Mouse (Mus musculus): ENCODE data around the gene Lmnb2. TPM values are rescaled to one million over a fixed set of nuclear protein-coding genes. Genes with fewer than 3 reads are reported as not detected.
A peak's percentile ranks its signal among the peaks of the same experiment; 100 is the strongest.

Lmnb2 gene
- polyA plus RNA-seq, 2 experiments from 2014 or later: 2.8 to 4.5 TPM

GRCm38 (mm10) chr10:80944231-80944630, 26.2 kb upstream of the Lmnb2 start:
- no peak for ATAC-seq

- no peak for ATAC-seq
These were observed 25.7 kb upstream of the Lmnb2 start for GRCm38 (mm10) chr10:80943701-80944100.

DNA sequence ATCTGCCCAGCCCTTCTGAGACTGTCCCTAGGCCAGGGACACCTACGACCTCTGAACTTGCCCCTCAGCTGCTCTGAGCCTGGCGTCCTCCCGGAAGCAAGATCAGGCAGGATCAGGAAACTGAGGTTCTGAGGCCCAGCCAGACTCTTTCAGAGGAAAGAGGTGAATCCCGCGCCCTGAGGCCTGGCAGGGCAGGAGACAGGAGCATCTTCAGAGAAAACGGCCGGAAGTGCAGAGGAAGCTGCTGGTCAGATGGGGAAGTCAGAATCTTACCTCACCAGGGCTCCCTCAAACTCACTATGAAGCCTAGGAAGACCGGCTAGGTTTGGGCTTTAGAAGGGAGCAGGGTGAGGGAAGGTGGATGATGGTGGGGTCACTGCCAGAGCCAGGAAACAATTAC, 24.9 kb upstream of the Lmnb2 start:
- no peak for ATAC-seq

DNA sequence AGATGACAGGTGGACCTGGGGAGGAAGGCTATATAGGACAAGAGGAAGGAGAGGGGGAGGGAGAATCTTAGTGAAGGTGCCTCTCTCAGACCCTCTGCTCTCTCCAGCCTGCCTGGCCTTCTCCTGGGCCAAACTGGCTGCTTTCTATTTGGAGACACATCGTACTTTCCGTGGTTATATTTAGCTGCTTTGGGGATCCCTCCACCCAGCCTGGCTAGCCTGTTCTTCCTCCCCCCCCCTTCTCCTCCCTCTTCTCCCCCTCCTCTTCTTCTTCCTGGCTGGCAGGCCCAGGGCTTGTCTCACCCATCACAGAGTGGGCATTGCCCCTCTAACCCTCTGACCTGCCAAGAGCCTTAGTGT, 22.9 kb upstream of the Lmnb2 start:
- no peak for ATAC-seq

GRCm38 (mm10) chr10:80940320-80940987, 22.4 kb upstream of the Lmnb2 start:
- no peak for ATAC-seq

DNA sequence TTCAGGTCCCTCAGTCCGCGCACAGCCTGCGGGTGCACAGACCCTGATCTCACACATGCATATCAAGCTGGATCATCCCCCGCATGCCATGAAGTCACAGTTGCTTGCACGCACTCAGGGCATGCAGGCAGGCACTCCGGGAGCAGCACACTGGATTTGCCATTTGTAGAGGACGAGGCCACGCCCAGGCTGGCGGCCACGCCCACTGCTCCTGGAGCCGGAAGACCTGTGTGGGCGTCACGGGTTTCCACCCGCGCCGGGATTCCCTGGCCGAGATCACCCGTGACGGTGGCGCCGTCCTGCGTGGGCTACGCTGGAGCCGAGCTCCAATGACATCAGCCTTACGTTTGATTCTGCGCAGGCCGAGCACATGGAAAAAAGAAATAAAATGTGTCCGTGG, 21.6 kb upstream of the Lmnb2 start:
- ATAC-seq: peak; percentile 69

DNA sequence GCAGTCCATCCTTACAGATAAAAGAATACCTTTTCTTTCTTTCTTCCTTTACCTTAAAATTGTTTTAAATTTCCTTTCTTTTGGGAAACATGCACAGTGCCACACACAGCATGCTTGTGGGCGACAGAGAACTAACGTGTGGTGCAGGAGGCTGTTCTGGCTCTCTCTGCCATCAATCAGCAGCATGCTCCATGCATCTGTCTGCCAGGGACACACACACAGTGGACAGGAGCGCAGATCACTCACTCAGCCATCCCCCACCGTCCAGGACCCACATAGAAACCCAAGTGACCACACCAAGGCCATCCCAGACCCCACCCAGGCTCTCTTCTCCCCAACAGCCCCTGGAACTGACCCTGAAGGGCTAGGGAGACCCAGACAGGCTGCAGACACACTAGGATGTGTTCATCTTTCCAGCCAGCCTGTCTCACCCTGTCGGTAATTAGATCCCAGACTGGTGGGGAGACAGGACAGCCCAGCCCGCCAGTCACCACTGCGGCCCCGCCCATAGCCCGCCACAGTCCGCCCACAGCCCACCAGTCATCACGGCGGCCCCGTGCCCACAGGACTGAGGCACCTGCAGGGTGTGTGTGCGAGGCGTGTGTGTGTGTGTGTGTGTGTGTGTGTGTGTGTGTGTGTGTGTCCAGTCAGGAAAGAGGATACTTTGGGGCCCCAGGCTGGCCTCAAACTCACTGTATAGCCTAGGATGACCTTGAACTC, 20.9 kb upstream of the Lmnb2 start:
- peak; percentile 8 for ATAC-seq

DNA sequence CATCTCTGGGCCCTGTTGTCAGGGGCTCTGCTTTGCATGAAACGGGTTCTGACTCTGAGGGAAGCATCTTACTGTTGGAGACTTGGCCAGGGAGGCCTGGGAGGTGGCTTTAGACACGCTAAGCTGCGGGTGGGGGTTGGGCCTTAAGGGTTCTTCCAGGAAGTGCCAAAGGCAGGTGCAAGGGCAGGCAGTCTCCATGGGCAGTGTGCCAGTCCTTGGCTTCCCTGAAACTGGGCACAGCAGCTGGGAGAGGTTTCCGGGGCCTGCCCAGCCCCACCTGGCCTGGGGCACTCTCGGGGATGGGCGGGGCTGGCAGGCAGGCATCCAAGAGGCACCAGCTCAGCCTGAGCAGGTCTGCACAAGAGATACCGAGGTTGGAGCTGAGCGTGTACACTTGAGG, 19.6 kb upstream of the Lmnb2 start:
- no peak for ATAC-seq

GRCm38 (mm10) chr10:80936810-80937164, 18.7 kb upstream of the Lmnb2 start:
- ATAC-seq: no peak

- no peak for ATAC-seq
These were observed 18.2 kb upstream of the Lmnb2 start for GRCm38 (mm10) chr10:80936135-80936809.

DNA sequence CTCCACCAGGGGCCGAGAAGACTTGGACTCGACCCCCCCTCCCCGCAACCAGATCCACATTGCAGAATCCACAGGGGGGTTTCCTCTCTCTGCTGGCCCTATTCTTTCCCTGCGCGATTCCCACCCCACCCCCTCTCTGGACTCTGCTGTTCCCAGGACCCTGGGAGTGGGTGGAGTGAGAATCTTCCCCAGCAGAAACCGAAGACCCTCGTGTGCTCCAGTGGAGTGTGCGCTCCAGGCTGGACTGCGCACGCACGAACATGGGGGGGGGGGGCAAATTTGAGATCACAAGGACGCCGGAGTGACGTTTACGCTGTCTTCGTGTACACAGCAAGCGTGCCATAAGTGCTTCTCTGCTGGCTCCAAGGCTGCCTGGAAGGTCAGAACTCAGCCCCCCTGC, 17.7 kb upstream of the Lmnb2 start:
- no peak for ATAC-seq

DNA sequence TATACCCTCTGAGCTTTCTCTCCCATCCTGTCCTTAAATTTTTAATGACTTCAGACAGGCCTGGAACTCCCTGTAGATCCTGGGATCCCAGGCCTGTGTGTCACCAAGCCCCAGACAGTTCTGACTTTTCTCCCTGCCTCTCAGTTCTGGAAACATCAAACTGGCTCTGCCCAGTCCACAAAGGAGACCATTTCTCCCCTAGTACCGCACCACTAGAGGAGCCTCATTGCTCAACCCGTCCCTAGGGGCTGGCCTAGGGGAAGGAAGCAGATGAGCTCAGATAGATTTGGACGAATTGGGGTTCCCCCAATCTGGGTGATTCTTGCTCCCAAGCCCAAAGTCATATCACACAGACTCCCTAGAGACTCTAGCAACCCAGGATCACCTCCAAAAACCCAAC, 17.2 kb upstream of the Lmnb2 start:
- ATAC-seq: no peak

- ATAC-seq: no peak
These were observed 16.3 kb upstream of the Lmnb2 start for GRCm38 (mm10) chr10:80934136-80934985.

GRCm38 (mm10) chr10:80933421-80933979, 15.5 kb upstream of the Lmnb2 start:
- no peak for ATAC-seq

- ATAC-seq: no peak
These were observed 14.8 kb upstream of the Lmnb2 start for GRCm38 (mm10) chr10:80932700-80933420.

GRCm38 (mm10) chr10:80932206-80932605, 14.2 kb upstream of the Lmnb2 start:
- ATAC-seq: no peak

DNA sequence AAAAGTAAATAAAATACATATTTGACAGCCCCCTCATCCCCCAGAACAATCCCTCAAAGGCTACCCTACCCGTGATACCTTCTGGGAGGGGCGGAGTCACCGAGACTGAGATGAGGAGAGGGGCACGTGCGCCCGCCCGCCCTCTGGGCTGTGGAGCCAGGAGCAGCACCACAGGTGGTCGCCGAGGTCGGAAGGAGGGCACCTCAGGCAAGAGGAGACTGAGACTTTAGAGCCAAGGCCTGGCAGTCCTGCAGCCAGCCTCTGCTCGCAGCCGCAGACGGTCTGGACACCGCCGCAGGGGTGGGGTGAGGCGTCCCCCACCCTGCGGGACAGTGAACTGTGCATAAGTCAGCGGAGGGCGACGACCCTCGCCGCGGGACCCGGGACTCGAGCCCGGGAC, 13.7 kb upstream of the Lmnb2 start:
- no peak for ATAC-seq

- no peak for ATAC-seq
These were observed 13.2 kb upstream of the Lmnb2 start for GRCm38 (mm10) chr10:80931153-80931671.

GRCm38 (mm10) chr10:80930361-80931152, 12.5 kb upstream of the Lmnb2 start:
- peak; percentile 24 for ATAC-seq

DNA sequence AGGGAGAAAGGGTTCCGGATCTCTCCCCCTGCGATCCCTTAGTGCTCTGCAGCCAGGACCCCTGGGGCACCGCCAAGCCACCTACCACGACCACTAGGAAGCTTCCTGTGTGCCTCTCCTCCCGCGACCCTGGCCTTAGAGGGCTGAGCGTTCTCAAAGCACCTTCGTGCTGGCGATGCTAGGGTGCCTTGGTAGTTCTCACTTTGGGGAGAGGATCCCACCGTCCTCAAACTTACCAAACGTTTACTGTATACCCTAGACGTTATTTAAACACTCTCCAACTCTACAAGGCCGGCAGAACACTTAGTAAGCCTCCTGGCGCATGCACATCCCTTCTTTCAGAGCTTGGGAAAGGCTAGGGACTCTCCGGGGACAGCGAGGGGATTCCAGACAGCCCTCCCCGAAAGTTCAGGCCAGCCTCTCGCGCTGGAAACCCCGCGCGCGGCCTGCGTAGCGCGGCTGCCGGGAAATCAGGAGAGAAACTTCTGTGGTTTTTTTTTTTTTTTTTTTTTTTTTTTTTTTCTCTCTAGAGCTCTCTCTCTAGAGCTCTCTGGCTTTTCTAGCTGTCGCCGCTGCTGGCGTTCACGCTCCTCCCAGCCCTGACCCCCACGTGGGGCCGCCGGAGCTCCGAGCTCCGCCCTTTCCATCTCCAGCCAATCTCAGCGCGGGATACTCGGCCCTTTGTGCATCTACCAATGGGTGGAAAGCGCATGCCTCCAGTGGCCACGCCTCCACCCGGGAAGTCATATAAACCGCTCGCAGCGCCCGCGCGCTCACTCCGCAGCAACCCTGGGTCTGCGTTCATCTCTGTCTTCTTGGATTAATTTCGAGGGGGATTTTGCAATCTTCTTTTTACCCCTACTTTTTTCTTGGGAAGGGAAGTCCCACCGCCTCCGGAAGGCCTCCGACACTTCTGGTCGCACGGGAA, 11.5 kb upstream of the Lmnb2 start, which contains the start of gene Gadd45b:
Gadd45b (plus strand) TSS at position 775 of the 928 bp plus-strand sequence.
- peak; percentile 79 for ATAC-seq

Measured in activated CD4-positive, CD25-positive, alpha-beta regulatory T cell, adult 4 months (primary cell).